Mouse (Mus musculus) megakaryocyte, adult 5-6 weeks (primary cell): ENCODE results near the gene Prkag2. TPM values are rescaled to one million over a fixed set of nuclear protein-coding genes. Genes with fewer than 3 reads are reported as not detected.

Source experiments
- ATAC-seq: 2 replicates; pipeline ENCODE4 v1.8.0; 2016; ENCODE audit warnings: mild to moderate bottlenecking, inconsistent platforms; ENCODE audit not compliant: poor library complexity, severe bottlenecking
- total RNA-seq, 2 experiments: library from RNA; stranded (forward) in 1 of 2; stranded (reverse) in 1 of 2; fragments of 153-499, 151-499 nt in 1 of 2; fragments of 221-1000, 200-1000 nt in 1 of 2; gene quantifications; 2 replicates each; pipeline versions ENCODE4 v1.2.3 to v1.2.4; 2015 to 2017

Prkag2 gene
- total RNA-seq, 2 experiments from 2014 or later: 45.6 to 46.0 TPM

GRCm38 (mm10) chr5:24930831-24931577, 169.4 kb downstream of the Prkag2 start:
- no peak for ATAC-seq

GRCm38 (mm10) chr5:24928816-24929215, 171.6 kb downstream of the Prkag2 start:
- ATAC-seq: no peak

- ATAC-seq: no peak
Observed at GRCm38 (mm10) chr5:24927706-24928105, 172.7 kb downstream of the Prkag2 start.

- no peak for ATAC-seq
Observed at GRCm38 (mm10) chr5:24919155-24919554, 181.3 kb downstream of the Prkag2 start.

GRCm38 (mm10) chr5:24916511-24916910, 183.9 kb downstream of the Prkag2 start:
- no peak for ATAC-seq

GRCm38 (mm10) chr5:24915119-24915518, 185.3 kb downstream of the Prkag2 start:
- ATAC-seq: peak; percentile 56

GRCm38 (mm10) chr5:24913656-24914055, 186.8 kb downstream of the Prkag2 start:
- no peak for ATAC-seq

GRCm38 (mm10) chr5:24908820-24909716, 191.4 kb downstream of the Prkag2 start:
- peak; percentile 81 for ATAC-seq

GRCm38 (mm10) chr5:24908141-24908819, 192.2 kb downstream of the Prkag2 start:
- ATAC-seq: no peak; the same call in 1 of the 2 replicates

- ATAC-seq: no peak
Observed at GRCm38 (mm10) chr5:24907737-24908136, 192.7 kb downstream of the Prkag2 start.

- no peak for ATAC-seq
Observed at GRCm38 (mm10) chr5:24906844-24907243, 193.6 kb downstream of the Prkag2 start.

GRCm38 (mm10) chr5:24904941-24905340, 195.5 kb downstream of the Prkag2 start:
- ATAC-seq: no peak

GRCm38 (mm10) chr5:24904423-24904822, 196.0 kb downstream of the Prkag2 start:
- ATAC-seq: no peak

- no peak for ATAC-seq
Observed at GRCm38 (mm10) chr5:24904001-24904400, 196.4 kb downstream of the Prkag2 start.

- peak; percentile 90 for ATAC-seq
Observed at GRCm38 (mm10) chr5:24902835-24903234, 197.6 kb downstream of the Prkag2 start.

- ATAC-seq: no peak
Observed at GRCm38 (mm10) chr5:24895606-24896005, 204.8 kb downstream of the Prkag2 start.

- peak; percentile 73 for ATAC-seq
Observed at GRCm38 (mm10) chr5:24894814-24895213, 205.6 kb downstream of the Prkag2 start.

GRCm38 (mm10) chr5:24892461-24892860, 208.0 kb downstream of the Prkag2 start:
- ATAC-seq: no peak

- no peak for ATAC-seq
Observed at GRCm38 (mm10) chr5:24889860-24890259, 210.6 kb downstream of the Prkag2 start.

- no peak for ATAC-seq
Observed at GRCm38 (mm10) chr5:24888874-24889591, 211.4 kb downstream of the Prkag2 start.

GRCm38 (mm10) chr5:24887271-24887670, 213.2 kb downstream of the Prkag2 start:
- no peak for ATAC-seq
